Mouse (Mus musculus): ENCODE data around the gene Htr5b.

The Htr5b gene

DNA sequence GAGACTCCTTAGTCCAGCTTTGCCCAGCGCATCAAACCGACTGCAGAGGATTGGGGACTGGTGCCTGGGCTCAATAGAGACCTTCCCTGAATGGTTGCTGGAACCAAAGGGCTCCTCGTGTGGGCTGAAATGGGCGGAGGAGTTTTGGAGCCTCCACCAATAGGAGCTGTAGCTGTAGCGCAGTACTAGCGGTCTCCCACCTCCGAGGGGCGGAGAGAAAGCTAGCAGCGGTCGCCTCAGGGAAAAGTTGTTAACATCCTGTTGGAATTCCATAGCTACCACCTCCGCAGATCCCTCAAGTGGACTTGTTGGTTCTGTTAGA lies at the start of gene Htr5b:
Gene Htr5b (minus strand): TSS at position 67 of the 322 bp plus-strand sequence.
- no peak for DNase-seq (ENCODE audit: low spot score in 2 of 2)

DNA sequence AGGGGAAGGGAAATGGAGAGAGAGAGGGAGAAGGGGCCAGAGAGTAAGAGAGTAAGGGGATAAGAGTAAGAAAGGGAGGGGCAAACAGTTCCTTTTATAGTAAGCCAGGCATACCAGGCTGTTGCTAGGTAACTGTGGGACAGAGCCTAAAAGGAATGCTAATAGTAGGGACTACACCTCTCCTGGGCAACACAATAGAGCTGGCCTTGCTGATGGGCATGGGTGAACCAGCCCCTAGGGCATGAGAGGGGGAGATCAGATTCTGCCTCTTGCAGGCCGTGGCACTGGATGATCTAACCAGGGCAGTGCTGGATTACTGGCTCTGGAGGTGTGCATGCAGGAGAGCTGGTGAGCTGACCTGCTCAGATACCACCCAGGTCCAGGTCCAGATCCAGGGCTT lies 49.2 kb upstream of the Htr5b start:
- no peak for DNase-seq (ENCODE audit: low spot score in 2 of 2)

DNA sequence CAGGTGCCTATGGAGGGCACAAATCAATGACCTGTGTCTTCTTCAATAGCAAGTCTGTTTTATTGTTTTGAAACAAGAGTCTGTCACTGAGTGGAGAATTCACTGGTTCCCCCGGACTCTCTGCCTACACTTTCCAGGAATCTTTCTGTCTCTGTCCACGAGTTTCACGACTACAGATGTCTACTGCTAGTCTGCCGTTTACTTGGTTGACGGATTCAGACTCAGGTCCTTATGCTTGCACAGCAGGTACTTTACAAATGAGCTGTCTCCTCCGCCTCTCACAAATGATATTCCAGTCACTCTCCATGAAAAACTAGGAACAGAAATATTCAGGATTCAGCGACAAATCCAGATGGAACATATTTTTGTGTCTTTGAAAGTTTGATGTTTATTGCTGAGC lies 42.3 kb upstream of the Htr5b start:
- no peak for DNase-seq (ENCODE audit: low spot score in 2 of 2)

DNA sequence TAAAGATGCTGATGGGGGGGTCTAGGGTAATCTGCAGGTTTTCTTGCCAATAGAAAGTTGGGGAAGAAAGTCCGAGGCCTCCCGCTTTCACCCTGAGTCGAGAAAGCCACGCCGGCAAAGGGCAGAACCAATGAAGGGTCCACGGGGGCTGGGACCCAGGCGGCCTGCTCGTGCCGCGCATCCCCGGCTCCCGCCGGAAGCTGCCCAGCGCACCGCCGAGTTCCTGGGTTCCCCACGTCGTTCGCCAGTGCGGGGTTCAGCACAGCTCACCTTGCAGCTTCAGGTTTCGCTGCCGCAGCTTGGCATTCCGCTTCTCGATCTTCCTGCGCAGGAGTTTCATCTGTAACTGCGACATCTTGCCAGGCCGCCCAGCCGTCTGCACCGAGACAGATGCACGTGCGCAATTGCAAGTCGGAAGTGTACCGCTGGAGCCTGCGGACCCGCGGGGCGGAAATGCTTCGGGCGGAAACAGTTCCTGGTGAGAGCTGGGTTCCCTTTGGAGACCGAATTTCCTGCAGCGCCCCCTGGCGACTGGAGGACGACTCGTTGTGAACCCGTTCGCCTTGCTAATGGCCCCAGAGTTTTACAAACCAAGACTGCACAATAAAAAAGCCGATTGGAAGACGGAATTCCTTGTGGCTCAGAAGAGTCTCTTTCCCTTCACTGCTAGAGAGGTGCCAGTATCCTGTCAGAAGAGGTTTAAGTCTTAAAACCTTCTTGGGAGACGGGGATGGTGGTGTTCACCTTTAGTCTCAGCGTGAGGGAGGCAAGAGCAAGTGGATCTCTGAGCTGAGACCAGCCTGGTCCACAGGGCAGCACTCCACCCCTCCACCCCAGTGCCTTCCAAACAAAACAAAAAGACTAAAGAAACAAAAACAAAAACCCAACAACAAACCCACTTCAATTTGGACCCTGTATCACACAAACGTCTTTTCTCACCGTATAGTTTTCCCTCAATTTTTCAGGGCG lies 39.5 kb upstream of the Htr5b start, which contains the start of gene Ddx18:
Gene Ddx18 (minus strand): TSS at position 469 of the 969 bp plus-strand sequence.
- DNase-seq (ENCODE audit: low spot score in 2 of 2): peak; percentile 93 to 99

DNA sequence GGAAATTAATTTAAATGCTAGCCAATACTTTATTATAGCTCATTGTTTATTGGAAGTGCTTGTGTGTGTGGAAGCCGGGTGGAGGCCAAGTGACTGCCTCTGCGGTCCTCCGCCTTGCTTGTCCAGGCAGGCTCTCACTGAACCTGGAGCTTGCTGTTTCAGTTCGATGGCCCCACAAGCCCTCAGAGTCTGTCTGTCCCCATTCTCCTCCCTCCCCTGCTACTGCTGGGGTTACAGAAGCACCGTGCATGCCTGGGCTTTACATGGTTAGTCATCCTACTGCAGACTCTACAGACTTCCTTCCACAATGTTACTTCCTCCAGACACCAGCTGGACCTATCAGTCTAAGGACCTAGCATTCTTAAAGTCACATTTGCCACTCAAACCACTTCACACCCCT lies 29.6 kb upstream of the Htr5b start:
- no peak for DNase-seq (ENCODE audit: low spot score in 2 of 2)

DNA sequence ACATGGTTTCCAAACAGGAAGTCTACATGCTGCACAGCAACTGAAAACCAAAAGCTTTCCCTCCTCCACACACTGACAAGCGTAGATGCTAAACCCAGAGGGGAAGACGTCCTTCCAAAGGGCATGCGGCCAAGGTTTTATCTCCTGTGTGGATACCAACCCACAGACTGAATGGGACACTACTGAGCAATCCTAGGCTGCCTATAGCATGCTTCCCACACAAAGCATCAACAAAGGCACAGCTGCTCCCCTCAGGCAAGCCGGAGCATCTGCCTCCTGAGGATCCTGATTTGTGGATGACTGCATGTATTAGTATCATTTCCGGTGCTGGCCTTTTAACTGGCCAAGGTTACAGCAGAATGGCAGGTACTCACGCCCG lies 23.2 kb upstream of the Htr5b start:
- DNase-seq (ENCODE audit: low spot score in 2 of 2): no peak

DNA sequence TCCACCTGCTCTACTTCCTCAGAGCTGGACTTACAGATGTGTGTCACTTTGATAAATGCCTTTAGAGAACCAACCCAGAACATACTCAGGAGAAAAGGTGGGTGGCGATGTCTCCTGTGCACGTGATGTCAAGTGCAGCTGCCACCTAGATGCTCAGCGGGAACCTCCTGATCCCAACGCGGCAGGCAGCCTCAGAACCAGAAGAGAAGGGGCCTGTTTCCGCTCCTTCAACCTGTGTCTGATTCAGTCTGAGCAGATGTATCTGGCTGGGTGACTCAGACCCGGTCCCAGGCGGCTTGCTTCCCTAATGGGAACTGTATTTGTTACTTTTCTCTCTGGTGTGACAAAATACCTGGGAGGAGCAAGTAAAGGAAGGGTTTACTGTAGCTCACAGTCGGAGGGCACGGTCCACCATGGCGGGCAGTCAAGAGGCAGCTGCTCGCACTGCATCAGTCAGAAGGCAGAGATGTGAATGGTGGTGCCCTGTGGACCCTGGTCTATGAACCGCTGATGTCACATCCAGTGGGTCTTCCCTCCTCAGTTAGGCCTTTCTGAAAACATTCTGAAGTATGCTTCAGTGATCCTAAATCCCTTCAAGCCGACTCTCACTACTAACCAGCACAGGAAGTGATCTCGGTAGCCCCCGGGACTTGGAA lies 22.7 kb upstream of the Htr5b start:
- DNase-seq (ENCODE audit: low spot score in 2 of 2): no peak

DNA sequence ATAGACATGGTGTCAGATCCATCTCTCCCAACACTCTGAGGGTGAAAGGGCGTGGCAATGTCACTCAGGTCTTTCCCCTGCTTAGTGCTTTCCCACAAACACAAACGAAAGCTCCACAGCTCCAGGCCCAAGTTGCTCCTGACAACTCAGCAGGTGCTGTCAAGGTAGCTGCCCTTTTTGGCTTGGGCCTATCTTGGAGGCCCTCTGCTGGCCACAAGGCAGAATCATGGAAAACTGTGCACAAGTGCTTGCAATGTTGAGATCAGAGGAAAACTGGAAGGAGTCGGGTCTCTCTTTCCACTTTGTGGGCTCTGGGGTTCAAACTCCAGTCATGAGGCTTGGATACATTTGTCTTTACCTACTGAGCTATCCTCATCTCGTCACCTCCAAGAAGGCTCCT lies 21.2 kb upstream of the Htr5b start:
- DNase-seq (ENCODE audit: low spot score in 2 of 2): no peak

DNA sequence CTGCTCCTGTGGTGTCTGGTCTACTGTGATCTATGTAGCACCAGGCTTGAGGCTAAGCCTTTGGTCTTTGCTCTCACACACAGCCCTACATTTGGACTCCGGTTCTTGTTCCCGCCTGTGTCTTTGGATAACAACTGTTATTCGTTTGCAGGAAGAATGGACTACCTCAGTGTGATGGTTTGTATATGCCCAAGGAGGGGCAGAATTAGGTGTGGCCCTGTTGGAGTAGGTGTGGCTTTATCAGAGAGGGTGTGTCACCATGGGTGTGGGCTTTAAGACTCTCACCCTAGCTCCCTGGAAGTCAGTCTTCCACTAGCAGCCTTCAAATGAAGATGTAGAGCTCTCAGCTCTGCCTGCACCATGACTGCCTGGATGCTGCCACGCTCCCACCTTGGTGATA lies 20.4 kb upstream of the Htr5b start:
- DNase-seq (ENCODE audit: low spot score in 2 of 2): no peak

DNA sequence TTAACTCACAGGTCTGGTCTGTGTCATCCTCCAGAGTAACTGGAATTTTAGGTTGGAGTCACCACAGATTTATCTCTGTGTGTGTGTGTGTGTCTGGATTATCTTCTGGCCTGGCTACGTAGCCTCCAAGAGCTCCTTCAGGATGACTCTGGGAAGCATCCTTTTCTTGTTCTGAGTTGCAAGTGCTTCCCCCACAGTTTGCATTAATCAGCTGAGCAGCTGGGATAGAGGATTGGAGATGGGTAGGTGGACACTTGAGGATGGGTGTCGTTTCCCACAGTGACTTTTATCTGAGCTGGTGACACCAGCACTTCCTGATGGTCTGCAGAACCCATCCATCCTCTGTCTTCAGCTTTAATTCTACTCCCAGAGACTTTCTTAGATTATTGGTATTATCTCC lies 18.6 kb upstream of the Htr5b start:
- DNase-seq (ENCODE audit: low spot score in 2 of 2): no peak

DNA sequence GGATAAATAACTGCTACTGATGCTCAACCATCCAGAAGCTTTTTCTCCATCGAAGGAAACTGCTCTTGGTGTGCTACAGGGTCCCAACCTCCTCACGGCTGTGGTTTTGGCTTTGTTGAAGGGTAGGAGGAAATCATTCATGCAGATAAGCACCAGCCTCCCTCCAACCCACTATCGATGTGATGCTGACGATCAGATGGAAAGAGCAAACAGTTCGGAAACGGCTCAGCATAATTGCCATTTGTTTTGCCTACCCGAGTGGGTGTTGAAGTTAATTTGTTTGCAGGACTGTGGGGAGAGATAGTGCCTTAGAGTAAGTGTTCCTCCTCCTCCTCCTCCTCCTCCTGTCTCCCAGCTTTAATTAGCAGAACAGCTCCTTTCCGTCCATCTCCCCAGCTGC lies 12.1 kb upstream of the Htr5b start:
- no peak for DNase-seq (ENCODE audit: low spot score in 2 of 2)

DNA sequence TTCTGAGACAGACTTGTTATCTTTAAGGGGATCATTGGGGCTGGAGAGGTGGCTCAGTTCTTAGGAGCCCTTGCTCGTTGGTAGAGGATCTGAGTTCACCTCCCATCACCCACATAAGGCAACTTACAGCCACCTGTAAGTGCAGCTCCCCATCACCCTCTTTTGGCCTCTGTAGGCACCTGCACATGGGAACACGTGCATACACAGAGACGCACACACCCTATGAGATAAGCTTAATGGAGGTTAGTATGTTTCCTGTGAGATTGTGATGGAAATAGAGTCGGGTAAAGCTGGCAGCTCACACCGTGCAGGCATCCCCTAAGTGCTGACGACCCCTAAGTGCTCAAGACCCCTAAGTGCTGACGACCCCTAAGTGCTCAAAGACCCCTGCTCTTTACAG lies 3.2 kb upstream of the Htr5b start:
- DNase-seq (ENCODE audit: low spot score in 2 of 2): no peak

DNA sequence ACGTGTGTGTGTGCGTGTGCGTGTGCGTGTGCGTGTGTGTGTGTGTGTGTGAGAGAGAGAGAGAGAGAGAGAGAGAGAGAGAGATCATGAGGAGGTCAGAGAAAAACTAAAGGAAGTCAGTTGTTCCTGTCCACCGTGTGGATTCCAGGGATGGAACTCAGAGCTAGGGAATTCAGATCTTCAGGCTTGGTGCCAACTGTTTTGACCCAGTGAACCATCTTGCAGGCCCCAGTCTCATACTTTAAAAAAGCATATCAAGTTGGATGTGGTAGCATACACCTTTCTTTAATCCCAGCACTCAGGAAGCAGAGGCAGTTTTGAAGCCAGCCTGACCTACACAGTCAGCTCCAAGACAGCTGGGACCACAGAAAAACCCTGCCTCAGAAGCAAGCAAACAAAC lies 1.0 kb upstream of the Htr5b start:
- DNase-seq (ENCODE audit: low spot score in 2 of 2): no peak

DNA sequence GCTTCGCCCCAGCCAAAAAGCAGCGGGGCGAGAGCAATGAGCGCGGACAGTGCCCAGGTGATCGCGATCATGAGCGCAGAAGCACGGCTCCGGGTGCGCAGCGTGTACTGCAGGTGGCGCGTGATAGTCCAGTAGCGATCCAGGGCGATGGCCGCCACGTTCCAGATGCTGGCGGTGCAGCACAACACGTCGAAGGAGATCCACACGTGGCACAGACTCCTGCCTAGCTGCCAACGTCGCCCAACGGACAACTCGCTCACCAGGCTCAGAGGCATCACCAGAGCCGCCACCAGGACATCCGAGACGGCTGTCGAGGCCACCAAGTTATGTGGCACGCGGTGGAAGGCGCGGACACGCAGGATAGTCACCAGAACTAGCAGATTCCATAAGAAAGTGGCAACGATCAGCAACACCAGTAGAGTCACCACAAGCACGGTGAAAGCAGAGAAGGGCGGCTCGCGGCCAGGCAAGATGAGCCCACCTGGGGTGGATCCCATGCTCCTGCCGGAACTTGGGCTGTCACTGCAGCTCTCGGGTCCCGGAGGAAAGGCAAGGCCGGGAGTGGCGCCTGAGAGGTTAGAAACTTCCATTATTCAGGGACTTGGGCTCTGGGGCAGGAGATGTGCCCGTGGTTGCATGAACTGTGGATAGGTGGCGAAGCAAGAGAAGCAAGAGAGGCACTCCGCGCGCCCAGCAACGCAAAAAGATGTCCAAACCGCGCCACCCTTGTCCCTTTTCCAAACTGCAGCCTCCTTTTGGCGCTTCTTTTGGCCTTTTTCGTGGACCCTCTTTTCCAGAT lies 466 bp downstream of the Htr5b start:
- no peak for DNase-seq (ENCODE audit: low spot score in 2 of 2)

DNA sequence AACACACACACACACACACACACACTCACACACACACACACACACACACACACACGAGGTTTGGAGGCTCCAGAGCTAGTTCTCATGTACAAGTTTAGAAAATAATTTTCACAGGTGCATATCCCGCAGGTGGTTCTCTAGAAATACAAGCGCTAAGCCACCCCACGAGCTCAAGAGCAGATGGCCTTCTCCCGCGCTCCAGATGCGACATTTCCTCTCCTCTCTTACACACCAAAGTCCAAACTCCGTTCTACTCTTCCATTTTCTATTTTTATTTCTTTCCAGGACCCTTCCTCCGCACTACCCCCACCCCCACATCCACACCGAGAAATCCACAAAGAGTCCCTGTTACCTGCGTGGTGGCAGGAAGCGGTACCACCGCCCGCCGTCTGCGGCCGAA lies 1.2 kb downstream of the Htr5b start:
- DNase-seq (ENCODE audit: low spot score in 2 of 2): no peak

DNA sequence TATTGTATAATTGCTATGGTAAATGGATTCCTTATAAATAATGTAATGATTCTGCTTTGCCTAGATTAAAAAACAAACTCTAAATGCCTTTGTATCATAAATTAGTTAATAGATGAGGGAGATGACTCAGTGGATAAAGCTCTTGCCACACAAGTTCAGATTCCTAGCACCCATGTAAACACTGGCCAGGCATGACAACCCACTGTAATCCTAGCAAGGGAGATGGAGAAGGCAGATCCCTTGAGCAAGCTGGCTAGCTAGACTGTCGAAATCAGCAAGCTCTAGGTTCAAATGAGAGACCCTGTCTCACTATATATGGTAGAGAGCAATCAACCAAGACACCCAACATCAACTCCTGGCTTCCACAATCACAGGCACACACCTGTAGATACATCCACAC lies 9.7 kb downstream of the Htr5b start:
- no peak for DNase-seq (ENCODE audit: low spot score in 2 of 2)

DNA sequence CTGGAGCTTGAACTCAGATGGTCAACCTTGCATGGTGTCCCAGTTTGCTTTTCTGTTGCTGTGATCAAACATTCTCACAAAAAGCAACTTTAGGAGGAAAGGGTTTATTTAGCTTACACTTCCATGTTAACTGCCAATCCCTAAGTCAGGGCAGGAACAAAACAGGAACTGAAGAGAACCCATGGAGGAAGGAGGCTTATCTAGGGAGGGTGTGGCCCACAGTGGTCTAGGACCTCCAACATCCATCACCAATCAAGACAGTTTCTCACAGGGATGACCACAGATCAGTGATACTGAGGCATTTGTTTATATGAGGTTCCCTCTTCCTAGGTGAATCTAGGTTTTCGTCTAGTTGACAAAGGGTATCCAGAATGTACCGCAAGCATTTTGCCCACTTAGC lies 16.3 kb downstream of the Htr5b start:
- no peak for DNase-seq (ENCODE audit: low spot score in 2 of 2)

DNA sequence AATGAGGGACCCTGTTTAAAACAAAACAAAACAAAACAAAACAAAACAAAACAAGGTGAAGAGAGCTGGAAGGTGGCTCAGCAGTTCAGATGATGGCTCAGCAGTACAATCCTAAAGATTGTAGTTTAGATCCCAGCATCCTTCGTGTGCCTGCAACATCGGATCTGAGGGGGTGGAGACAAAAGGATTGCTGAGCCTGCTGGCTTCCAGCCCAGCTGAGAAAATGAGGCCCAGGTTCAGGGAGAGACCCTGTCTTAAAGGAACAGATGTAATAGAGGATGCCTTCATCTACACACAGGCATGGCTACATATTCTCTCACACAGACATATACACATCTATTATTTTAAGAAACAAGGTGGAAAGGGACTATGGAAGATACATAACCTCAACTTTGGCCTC lies 17.1 kb downstream of the Htr5b start:
- DNase-seq (ENCODE audit: low spot score in 2 of 2): no peak

DNA sequence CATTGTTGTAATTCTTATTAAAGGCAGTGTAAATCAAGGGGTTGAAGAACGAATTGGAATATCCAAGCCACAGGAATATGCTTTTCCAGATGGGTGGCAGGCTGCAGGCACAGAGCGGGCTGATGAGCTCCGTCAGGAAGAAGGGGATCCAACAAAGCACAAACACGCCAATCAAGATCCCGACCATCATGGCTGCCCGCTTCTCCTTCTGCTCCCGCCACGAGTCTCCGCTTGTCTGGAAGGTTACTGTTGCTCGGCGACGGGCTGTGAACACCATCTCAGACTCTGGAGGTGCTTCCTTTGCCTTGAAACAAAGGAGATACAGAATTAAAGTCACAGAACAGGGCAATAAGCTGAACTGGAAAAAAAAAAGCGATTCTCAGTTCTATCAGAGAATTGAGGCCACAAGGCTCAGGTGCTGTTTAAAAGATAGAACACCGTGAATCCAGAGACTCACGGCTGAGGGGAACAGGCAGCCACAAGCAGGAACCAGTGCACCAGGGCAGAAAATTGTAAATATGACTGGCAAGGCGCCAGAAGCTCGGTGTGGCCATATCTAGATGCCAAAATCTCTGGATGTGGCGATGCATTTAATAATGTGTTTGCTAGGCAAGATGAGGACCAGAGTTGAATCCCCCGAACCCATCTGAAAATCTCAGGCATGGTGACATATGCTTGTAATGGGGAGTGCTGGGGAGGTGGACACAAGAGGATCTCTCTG lies 17.7 kb downstream of the Htr5b start:
- no peak for DNase-seq (ENCODE audit: low spot score in 2 of 2)

DNA sequence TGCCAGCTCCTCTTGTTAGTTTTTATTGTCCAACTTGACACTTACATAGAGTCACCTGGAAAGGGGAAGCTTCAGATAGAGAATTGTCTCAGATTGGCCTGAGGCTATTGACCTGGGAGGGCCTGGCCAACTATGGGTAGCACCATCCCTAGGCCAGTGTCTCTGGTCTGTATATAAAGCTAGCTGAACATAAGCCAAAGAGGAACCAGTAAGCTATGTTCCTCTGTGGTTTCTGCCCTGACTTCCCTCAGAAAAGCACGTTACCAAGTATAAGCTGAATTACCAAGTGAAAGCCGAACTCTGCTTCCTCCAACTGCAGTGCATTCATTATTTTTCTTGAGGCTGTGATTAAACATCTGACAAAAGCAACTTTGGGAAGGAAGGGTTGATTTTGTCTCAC lies 19.5 kb downstream of the Htr5b start:
- no peak for DNase-seq (ENCODE audit: low spot score in 2 of 2)

DNA sequence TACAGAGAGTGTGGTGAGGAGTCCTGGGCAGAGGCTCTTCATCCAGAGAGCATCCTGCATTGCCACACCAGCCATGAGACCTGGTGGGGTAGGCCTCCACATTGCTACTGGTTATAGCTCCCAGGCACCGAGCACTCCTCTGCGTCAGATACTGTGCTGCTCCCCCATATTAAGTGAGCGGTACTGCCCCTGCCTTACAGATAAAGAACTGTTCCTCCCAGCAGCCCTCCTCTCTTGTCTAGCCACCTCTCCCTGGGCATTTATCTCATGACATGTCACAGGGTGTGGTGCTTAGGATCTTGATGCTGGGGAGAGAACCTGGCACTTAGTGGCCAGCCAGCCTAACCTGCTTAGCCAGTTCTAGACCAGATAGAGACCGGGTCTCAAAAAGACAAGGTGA lies 31.2 kb downstream of the Htr5b start:
- DNase-seq (ENCODE audit: low spot score in 2 of 2): no peak

DNA sequence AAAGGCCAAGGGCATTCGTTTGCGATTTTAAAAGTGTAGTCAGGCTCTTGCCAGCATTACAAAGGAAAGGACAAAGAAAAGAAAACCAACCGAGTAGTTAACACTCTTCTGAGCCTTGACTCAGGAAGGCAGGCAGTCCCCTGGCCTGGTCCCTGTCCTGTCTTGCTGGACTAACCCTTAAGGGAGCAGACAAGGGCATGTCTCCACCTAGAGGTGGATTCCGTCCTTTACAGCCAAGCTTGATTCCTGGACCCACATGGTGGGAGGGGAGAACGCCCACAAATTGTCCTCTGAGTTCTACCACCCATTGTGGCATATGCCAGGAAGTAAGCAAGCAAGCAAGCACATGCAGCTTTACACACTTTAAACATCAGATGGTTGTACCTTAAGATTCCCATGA lies 38.0 kb downstream of the Htr5b start:
- DNase-seq (ENCODE audit: low spot score in 2 of 2): no peak
